Mouse (Mus musculus) testis, adult 2 months (tissue): Measurements from ENCODE around the gene Ccdc177. TPM values are rescaled to one million over a fixed set of nuclear protein-coding genes. Genes with fewer than 3 reads are reported as not detected.
A peak's percentile ranks its signal among the peaks of the same experiment; 100 is the strongest.

Experiments used
- H3K27ac ChIP-seq: fragments of 200-500 bp; 2 replicates; pipeline ENCODE4 v1.5.1; 2012; ENCODE audit warnings: low read depth, low read length; ENCODE audit not compliant: control insufficient read depth, insufficient read depth
- H3K27me3 ChIP-seq: fragments of 200-500 bp; 2 replicates; pipeline ENCODE4 v1.6.1; 2012; ENCODE audit warnings: mild to moderate bottlenecking, low read length, moderate library complexity; ENCODE audit not compliant: control insufficient read depth, insufficient read depth
- H3K36me3 ChIP-seq: fragments of 200-500 bp; 2 replicates; pipeline ENCODE4 v1.6.1; 2012; ENCODE audit warnings: mild to moderate bottlenecking, low read length; ENCODE audit not compliant: control insufficient read depth, insufficient read depth
- H3K4me1 ChIP-seq: fragments of 200-500 bp; 2 replicates; pipeline ENCODE4 v1.6.1; 2012; ENCODE audit warnings: low read length; ENCODE audit not compliant: control insufficient read depth, insufficient read depth
- H3K4me3 ChIP-seq: fragments of 200-500 bp; 2 replicates; pipeline ENCODE4 v1.5.1; 2012; ENCODE audit warnings: low read depth, mild to moderate bottlenecking, low read length, moderate library complexity, mixed read lengths; ENCODE audit not compliant: control insufficient read depth
- CTCF ChIP-seq: fragments of 200-500 bp; IDR thresholded peaks from 2 replicates; pipeline ENCODE4 v1.5.1; 2012; ENCODE audit warnings: low read depth, mild to moderate bottlenecking, inconsistent platforms, low read length, moderate library complexity; ENCODE audit not compliant: control insufficient read depth, insufficient read depth, insufficient replicate concordance
- POLR2A ChIP-seq: fragments of 200-500 bp; IDR thresholded peaks from 2 replicates; pipeline ENCODE4 v1.6.1; 2012; ENCODE audit warnings: low read depth, mild to moderate bottlenecking, inconsistent platforms, low read length, moderate library complexity; ENCODE audit not compliant: control insufficient read depth
- polyA plus RNA-seq: library from polyadenylated mRNA; depleted of rRNA; stranded (reverse); fragments of >200 nt; gene quantifications from 2 replicates; pipeline ENCODE4 v1.2.3, GENCODE M21; 2012; rRNA removed

The Ccdc177 gene
- 0.05 TPM in 2 replicates for polyA plus RNA-seq

- H3K27me3 ChIP-seq = no peaks in the 10 kb centered on the region
- H3K27ac ChIP-seq = no peak within 1 kb of the TSS
- peaks cover 20% of the 10 kb centered on the region for H3K4me1 ChIP-seq
Observed at GRCm38 (mm10) chr12:80760396-80760801, at the start of gene Ccdc177. TSS of gene Ccdc177 (minus strand) at chr12:80760687.

GRCm38 (mm10) chr12:80810005-80810404 is 49.5 kb upstream of the Ccdc177 start:
- no peaks in the 10 kb centered on the region for H3K4me1 ChIP-seq
- H3K4me3 ChIP-seq = no peak overlapping the region
- TF ChIP-seq CTCF (no peak), POLR2A (no peak)

More at GRCm38 (mm10) chr12:80760396-80760801, at the start of gene Ccdc177:
- peak; percentile 83 for TF ChIP-seq CTCF
- no peak for TF ChIP-seq POLR2A
- Histone ChIP-seq H3K4me3 (peak within 1 kb of the TSS; percentile 53), H3K36me3 (no peaks in the 10 kb centered on the region)

GRCm38 (mm10) chr12:80807451-80808085 is 47.1 kb upstream of the Ccdc177 start:
- Histone ChIP-seq H3K27ac (no peak overlapping the region), H3K27me3 (no peaks in the 10 kb centered on the region), H3K4me1 (no peaks in the 10 kb centered on the region), H3K4me3 (no peak overlapping the region), H3K36me3 (no peaks in the 10 kb centered on the region)
- TF ChIP-seq POLR2A (no peak), CTCF (no peak)

More at GRCm38 (mm10) chr12:80810005-80810404, 49.5 kb upstream of the Ccdc177 start:
- H3K27ac ChIP-seq = no peak overlapping the region
- no peaks in the 10 kb centered on the region for H3K36me3 ChIP-seq
- no peaks in the 10 kb centered on the region for H3K27me3 ChIP-seq

GRCm38 (mm10) chr12:80804861-80805428 is 44.5 kb upstream of the Ccdc177 start:
- Histone ChIP-seq H3K4me3 (no peak overlapping the region), H3K27ac (no peak overlapping the region), H3K36me3 (no peaks in the 10 kb centered on the region), H3K4me1 (no peaks in the 10 kb centered on the region), H3K27me3 (no peaks in the 10 kb centered on the region)
- no peak for TF ChIP-seq CTCF
- TF ChIP-seq POLR2A = no peak

- Histone ChIP-seq H3K27me3 (no peaks in the 10 kb centered on the region), H3K4me1 (no peaks in the 10 kb centered on the region), H3K4me3 (no peak overlapping the region), H3K36me3 (no peaks in the 10 kb centered on the region), H3K27ac (no peak overlapping the region)
- no peak for TF ChIP-seq POLR2A
- TF ChIP-seq CTCF = no peak
Observed at GRCm38 (mm10) chr12:80803924-80804323, 43.4 kb upstream of the Ccdc177 start.

GRCm38 (mm10) chr12:80801443-80801842 is 41.0 kb upstream of the Ccdc177 start:
- Histone ChIP-seq H3K4me3 (no peak overlapping the region), H3K27me3 (no peaks in the 10 kb centered on the region), H3K4me1 (no peaks in the 10 kb centered on the region), H3K36me3 (no peaks in the 10 kb centered on the region), H3K27ac (no peak overlapping the region)
- no peak for TF ChIP-seq POLR2A
- TF ChIP-seq CTCF = no peak

- H3K4me1 ChIP-seq = no peaks in the 10 kb centered on the region; the same call in none of the 2 replicates
- H3K27me3 ChIP-seq = no peaks in the 10 kb centered on the region
- no peak overlapping the region for H3K4me3 ChIP-seq
- no peaks in the 10 kb centered on the region for H3K36me3 ChIP-seq
- no peak overlapping the region for H3K27ac ChIP-seq
- TF ChIP-seq CTCF = no peak
- TF ChIP-seq POLR2A = no peak
Observed at GRCm38 (mm10) chr12:80800156-80800555, 39.7 kb upstream of the Ccdc177 start.

- no peaks in the 10 kb centered on the region for H3K36me3 ChIP-seq
- no peaks in the 10 kb centered on the region; the same call in none of the 2 replicates for H3K4me1 ChIP-seq
- TF ChIP-seq CTCF (no peak), POLR2A (no peak)
- no peaks in the 10 kb centered on the region for H3K27me3 ChIP-seq
- H3K27ac ChIP-seq = no peak overlapping the region
- no peak overlapping the region for H3K4me3 ChIP-seq
Observed at GRCm38 (mm10) chr12:80798271-80798670, 37.8 kb upstream of the Ccdc177 start.
